Mouse (Mus musculus) skeletal muscle tissue, adult 2 months (tissue): ENCODE measurements around the gene Hdgfl3.
A peak's percentile ranks its signal among the peaks of the same experiment; 100 is the strongest.

Experiments used
- DNase-seq: peaks from one replicate; pipeline ENCODE4 v3.0.0-alpha.2; 2012; ENCODE audit warnings: low read depth, low spot score

The Hdgfl3 gene

DNA sequence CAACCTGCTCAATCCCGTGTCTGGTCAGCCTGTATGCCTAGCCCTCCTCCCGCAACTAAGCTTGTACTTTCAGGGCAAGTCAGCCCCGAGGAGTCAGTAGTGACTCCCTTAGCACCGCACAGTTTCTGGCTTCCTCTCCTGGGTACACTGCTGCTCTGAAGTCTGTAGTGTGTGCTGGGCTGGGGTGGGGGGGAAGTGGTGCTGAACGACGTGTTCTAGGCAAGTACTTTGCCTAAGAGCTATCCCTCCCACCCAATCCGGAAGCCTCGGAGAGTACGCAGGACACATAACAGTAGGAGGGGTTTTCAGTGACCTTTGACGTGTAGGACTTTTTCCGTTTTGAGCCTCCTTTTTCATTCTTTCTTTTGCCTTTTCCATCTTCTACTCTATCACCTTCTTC is 34.9 kb downstream of the Hdgfl3 start:
- no peak for DNase-seq

DNA sequence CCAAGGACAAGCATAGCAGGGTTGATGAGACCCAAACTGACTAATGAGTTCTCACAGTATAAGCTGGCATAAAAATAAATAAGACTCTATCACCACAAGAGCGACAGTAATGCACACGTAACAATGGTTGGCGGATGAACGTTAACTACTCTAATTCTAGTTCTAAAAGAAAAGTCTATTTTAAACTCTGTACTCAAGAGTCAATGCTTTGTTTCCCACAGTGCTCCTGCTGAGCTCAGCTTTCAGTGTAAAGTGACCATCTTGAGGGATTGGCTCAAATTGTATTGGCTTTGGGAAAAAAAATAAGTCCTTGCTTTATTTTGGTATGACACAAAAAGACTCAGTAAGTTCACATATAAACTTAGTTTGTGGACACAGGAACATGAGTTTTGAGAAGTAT is 49.1 kb downstream of the Hdgfl3 start:
- no peak for DNase-seq

DNA sequence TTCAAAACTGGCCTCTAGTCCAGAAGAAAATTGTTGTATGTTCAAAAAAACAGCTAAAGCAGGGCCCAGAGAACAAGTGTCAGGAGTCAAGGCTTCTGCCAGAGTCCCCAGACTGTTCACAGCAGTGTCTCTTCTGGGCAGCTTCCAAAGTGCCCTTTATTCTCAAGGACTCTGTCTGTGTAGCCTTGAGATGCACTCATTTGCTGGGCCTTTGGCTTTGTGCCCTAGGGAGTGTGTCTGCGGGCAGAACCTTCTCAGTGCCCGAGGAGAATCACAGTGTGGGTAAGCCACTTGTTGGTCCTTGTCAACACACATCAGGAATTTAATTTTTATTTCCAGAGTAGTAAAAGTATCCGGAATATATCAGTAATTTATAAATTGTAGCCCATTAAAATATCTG is 52.7 kb downstream of the Hdgfl3 start:
- DNase-seq, result no peak

DNA sequence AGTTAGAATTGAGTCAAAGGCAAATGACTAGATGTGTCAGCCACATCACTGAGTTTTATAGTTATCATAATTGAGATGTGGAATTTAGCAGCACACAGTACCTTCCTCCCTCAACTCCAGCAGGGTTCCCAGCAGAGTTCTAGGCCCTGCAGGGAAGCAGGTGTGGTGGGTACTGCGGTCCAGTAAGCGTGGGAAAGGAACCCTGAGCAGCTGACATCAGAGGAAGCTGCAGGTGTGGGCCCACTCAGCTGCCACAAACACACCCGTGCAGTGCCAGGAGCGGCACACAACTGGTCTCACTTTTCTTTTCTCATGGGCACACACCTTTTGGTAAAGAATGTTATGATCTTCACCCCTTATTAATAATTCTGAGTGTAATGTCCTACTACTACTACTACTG is 53.5 kb downstream of the Hdgfl3 start:
- DNase-seq, result no peak

DNA sequence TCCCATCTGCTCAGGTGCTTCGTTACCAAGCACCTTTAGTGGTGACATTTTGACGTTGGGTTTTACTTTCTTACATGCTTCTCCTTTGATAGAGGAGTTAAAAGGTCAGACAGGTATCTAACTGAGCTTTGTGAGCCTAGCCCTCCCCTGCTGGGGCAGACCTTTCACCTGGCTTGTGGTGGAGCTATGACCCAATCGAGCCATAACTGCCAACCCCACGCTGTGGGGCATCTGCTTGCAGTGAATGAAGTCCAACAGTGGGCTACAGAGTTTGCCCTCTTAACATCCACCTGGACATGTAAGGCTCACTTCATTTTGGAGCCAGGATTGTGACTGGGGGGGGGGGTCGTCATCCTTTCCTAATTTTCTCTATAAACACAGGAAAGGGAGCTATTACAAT is 54.0 kb downstream of the Hdgfl3 start:
- DNase-seq, result no peak

DNA sequence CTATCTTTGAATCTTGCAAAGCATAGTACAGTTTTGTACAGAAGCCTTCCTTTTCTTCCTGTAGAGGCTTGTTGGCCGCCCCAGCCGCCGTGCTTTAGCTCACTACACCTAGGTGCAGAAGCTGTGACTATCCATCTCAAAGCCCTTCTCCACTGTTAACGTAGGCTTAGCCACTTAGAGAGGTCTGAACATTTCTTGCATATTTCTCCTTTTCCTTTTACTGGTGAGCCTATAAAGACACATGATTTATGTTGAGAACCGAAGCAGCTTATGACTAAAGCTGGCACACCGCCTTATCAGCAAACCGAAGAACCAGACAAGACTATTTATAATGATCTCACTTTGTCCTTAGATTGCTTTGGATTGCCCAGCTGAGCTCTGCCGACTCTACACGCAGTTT is 58.9 kb downstream of the Hdgfl3 start:
- no peak for DNase-seq

DNA sequence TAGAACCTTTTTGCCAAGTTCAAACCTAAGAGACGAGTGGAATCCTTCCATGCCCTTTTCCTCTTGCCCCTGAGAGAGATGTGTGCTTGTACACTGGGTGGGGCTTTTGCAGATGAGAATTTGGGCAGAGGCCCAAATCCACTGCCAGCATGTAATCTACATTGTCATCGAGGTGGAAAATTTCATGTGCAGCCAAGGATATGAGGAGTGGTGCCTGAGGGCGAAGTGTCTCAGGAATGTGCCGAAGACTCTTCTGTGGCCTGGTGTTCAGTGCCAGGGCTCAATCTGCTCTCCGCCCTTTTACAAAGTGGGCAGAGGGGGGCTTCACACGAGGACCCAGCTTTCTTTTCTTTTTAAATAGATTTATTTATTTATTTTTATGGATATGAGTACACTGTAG is 59.6 kb downstream of the Hdgfl3 start:
- no peak for DNase-seq

DNA sequence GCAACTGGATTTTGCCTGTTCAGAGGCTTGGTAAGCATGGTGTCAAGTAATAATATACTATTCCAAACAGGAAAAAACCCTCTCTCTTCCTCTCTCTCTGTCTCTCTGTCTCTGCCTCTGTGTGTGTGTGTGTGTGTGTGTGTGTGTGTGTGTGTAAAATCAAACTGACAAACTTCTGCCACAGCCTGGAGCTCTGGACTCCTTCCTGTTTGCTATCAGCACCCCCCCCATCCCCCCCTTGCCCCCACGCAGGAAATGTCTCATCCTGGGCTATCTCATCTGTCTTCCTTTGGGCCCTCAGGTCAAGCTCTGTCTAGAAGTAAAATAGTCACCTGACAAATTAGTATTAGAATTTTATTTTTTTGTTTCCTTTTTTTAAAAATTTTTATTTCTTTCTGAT is 60.5 kb downstream of the Hdgfl3 start:
- no peak for DNase-seq

DNA sequence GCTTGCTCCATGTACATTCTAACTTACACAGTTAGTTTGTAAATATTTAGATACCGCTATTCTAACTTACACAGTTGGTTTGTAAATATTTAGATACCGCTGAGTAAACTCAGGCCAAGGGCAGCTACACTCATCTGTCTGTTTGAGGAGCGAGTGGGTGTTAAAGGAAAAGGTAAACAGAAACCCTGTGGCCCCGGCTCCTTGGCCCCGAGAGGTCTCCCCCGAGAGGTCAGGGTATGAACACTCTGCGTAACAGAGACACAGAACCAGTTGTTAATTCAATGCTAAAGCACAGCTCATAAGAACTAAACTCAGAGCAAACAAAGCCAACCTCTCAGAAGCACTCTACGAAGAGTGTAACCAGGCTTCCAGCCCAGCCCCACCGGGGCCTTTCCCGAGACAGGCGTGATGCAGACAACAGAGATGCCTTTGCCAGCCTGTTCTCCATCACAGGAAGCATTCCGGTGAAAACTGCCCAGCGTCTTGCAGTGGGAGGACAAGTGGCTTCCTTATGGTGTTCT is 61.7 kb downstream of the Hdgfl3 start:
- DNase-seq, result no peak

DNA sequence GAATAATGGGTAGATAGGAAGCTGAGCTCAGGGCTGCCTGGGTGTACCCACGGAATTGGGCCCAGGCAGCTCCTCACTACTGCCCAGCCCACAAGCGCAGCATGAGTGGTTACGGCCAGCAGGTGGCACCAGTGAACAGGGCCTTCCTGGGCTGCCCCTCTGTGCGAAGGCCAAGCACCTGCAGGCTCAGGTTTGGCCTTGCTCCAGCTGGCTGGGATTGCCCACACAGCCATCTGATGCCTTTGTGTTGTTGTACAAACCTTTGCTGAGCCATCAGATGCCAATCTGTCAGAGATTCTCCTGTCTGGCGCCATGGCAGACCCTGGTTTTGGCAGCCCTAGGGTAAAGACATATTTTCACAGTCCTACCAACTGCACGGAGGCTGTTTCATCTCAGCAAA is 66.1 kb downstream of the Hdgfl3 start:
- peak; percentile 50 for DNase-seq

DNA sequence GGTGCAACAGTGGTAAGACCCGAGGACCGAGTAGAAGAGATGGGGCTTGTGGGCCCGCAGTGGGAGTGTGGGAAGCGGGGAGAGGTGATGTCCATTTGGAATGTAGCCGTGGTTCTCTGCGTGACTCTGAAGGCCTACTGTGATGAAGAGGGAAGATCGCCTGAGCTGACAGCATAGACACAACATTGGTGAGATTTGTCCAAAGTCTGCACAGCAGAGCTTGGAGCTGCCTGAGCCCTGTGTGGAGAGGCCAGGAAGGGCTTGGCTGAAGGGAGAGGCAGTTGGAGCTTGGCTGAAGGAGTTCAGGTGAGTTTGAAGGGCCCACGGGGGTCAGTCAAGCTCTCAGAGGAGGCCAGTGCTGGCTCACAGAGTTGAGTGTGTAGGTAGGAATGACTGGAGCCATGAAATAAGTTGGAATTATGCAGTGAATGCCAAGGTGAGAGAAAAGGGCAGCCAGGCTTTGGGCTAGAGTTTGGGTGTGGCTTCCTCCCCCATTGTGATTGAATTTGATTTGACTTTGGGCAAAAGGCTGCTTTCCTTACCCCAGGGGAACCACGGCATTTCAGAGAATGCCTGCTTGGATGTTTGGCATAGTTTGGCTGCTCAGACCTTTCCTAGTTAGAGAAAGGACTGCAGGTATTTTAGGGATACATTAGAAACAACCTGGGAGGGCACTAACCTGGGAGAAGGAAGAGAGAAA is 66.9 kb downstream of the Hdgfl3 start:
- DNase-seq, result no peak

DNA sequence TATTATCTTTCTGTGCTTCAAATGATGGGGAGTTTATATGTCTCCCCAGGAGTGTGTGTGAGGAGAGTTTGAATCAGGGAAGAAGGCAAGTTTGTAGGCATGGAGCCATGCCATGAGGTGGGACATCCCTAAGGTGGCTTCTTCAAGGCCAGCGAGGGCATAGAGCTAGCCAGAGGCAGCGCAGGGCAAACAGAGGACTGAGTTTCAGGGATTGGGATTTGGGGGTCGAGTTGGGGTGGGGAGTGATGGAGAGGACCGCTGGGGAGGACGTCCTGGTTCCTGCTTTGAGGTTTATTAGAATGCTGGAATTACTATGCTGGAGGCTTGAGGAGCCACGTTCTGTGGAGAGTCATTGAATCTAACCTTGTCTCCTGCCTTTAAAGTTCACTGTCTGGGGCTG is 68.3 kb downstream of the Hdgfl3 start:
- DNase-seq, result no peak

DNA sequence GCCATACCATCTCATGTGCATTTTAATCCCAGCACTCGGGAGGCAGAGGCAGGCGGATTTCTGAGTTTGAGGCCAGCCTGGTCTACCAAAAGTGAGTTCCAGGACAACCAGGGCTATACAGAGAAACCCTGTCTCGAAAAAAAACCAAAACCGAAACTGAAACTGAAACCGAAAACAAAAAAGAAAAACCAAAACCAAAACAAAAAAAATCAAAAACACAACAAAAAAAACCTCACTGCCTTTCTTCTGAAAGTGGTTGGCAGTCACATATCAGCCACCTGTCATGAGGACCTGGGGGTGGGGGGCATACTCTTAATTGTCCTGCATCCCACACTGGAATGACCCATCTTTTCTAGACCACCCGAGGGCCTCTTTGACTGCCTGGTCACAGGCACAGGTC is 69.7 kb downstream of the Hdgfl3 start:
- no peak for DNase-seq

DNA sequence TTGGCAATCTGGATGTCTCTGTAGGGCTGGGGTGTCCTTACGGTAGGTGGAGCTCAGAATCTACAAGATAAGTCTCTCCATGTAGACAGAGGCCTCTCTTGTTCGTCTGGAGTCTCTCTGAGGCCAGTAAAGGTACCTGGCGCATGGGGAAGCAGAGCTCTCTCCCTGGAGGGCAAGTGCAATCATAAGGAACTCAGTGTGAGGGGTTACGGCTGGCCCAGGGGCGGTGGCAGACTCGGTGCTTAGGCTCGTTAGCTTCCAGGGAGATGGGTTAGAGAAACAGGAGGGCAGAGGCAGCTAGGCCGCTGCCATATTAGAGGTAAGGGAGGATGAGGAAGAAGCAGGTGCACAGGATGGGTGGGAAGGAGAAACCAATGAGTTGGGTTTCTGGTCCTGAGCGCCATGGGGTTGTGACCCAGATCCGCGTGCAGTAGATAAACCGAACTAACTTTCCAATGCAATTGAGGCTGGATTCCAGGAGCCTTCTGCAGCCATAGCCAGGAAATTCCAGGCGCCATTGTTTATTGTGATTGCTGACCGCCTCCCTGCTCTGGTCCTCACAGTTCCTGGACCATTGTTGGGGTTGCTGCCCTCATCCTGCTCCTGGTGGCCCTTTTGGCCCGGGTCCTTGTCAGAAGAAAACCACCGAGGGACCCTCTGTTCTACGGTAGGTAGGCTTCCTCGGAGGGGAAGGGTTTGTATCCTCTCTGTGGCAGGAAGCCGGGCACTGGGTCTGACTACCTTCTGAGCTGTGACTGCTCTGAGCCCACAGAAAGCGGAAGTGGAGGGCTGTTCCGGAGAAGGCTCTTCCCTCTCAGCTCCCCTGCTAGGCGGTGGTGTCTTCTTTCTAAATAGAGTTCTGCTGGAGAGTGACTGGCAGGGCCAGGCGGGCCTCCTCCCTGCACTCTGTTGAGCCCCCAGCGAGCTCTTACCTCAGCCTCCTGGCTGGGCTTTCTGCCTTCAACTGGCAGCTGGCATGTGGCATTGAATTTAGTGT is 71.4 kb downstream of the Hdgfl3 start:
- DNase-seq, result peak; percentile 62

DNA sequence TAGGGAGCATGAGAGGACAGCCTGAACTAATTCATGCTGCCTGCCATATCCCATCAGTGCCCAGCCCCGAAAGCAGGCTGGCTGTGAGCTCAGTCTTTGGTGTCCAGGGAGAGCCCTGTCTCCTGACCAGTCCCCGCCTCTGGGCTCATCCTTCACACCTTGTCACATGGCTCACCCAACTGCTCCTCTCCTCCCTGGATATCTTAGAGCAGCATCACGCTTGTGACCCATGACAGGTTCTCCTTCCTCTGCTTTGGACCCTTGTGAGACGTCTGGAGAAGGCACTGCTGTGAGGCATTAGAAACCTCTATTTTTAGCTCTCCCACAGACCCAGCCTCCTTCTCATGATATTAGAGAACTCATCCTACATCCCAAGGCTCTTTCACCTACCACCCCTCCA is 72.4 kb downstream of the Hdgfl3 start:
- DNase-seq, result no peak

DNA sequence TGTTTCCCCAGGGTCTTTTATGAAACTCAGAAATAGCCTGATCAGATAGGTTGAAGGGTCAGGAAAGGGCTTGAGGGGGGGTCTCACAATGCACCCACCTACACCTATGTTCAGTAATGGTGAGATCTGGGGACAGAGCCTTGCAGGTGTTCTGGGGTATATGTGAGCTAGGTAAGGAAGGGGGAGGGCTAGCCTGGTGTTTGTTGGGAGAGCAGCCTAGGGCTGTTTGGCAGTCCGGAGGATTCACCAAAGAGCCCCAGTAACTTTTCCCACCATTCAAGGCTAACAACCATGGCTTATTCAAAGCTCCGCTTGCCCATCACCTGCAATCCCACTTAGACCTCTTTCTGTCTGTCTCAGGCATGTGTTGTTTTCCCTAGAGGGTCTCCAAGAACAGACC is 72.8 kb downstream of the Hdgfl3 start:
- DNase-seq, result no peak

DNA sequence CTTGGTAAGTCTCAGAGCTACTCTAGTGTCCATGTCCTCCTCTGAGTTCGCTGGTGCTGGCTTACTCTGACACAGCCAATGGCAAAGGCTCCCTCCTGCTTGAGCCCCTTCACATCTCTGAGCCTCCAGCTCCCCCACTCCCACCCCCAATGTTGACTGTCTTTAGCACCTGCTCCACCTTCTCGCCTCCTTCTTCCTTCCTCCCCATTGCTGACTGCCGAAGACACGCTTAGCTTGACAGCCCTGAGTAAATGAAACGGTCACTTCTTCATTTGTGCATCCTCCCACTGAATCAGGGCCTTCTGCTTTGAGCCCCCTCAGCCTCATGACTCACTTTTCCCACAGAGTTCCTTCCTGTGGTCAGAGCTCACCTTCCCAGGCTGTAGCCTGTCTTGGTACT is 73.3 kb downstream of the Hdgfl3 start:
- DNase-seq, result no peak

DNA sequence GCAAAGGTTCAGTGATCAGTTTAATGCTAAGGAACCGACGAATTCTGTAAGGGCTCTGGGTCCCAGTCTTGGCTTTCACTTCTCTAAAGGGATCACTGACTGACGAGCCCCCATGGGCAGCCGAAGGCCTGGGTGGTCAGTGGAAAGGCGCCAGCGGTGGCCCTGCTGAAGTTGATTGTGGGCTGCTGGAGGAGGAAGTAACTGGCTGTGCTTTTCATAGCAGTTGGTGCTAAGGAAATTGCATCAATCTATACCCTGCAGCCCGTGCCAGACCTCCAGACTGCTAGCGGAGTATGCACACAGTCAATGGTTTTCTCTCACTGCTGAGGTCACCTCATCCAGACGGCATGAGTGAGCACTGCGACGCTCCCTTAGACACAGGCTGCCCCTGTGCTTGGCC is 74.2 kb downstream of the Hdgfl3 start:
- DNase-seq, result peak; percentile 56

DNA sequence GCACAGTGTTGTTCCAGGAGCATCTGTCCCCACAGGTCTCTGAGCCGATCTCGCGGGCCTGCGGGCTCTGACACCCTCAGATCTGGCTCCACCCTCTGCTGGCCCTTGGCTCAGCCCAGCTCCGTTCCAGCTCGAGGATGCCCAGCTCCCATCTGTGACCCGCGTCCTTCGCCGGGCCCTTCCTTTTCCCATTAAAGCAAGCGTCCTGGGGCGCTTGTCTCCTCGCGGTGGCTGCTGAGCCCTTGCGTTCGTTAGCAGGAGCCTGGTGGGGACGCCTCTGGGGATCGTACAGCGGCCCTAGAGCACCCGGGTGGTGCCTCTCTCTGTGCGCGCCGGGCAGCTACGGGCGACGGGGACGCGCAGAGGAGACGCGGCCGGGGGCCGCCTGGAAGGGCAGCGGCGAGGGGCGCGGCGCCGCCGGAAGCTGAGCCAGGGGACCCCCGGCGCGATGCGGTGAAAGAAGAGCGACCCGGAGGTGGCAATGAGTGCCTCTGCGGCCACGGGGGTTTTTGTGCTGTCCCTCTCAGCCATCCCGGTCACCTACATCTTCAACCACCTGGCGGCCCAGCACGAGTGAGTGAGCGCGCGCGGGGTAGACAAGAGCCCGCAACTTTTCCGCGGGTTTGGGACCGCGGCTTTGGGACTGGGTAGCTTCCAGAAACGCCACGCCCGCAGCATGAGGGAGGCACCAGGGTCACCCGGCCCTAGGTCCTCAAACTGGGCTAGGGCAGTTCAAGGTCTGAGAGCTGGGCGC is 75.1 kb downstream of the Hdgfl3 start, which contains the start of gene Tm6sf1:
Gene Tm6sf1 (plus strand): TSS at position 34 of the 754 bp plus-strand sequence.
- DNase-seq, result no peak

DNA sequence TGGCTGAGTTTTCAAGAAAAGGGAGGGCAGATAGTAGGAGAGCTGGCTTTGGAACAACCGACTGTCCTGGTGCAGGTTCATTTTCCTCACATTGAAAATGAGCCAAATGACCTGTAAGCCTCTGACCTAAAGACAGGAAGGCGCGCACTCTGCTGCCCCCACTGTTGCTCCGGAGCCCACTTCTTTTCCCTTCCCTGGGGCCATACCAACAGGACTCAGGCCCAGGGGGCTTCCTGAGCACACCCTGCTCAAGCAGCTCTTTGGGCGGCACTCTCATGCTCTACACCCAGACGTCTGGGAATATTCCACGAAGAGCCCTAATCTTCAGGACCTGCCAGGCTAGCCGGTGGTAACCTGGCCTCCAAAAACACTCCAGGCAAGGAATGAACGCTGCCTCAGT is 76.0 kb downstream of the Hdgfl3 start:
- DNase-seq, result no peak

DNA sequence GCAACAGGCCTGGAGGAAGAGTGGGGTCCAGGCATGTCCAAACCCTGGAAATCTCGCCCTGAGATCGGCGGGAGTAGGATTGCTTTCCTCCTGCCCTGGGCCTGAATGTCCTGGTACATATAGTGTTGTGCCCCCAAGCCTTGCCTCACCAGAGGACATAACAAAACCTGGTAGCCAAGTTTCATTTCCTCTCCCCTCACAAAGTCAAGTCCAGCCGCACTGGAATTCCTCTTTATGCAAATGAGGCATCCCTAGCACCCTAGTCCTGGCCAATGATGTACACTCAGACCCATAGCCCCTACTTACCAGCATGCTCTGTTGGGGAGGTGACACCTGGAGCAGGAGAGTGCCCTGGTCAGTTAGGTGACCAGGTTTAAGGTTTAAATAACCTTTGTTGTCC is 78.1 kb downstream of the Hdgfl3 start:
- no peak for DNase-seq

DNA sequence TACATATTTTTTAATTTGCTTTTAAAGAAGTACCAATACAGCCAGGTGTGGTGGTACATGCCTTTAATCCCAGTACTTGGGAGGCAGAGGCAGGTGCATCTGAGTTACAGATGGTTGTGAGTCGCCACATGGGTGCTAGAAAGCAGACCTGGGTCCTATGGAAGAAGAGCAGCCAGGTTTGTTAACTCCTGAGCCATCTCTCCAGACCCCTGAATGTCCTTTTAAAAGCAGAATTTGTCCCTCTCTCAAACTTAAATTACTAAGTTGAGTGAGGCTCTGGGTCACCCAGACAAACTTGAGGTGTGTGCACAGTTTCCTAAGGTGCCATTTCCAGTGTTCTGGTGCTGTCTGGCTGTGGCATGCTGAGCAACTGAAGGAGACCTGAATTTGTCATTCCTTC is 78.6 kb downstream of the Hdgfl3 start, which contains the start of gene Gm10160:
Gene Gm10160 (minus strand): TSS at position 101 of the 400 bp plus-strand sequence.
- no peak for DNase-seq
